Mouse (Mus musculus): Measurements from ENCODE around the gene Mmd.
"Not testable (repeated sequence)": the region's sequence is repeated elsewhere in the genome, so short reads cannot be mapped to it uniquely, and the experiment has no call there.

Mmd gene

DNA sequence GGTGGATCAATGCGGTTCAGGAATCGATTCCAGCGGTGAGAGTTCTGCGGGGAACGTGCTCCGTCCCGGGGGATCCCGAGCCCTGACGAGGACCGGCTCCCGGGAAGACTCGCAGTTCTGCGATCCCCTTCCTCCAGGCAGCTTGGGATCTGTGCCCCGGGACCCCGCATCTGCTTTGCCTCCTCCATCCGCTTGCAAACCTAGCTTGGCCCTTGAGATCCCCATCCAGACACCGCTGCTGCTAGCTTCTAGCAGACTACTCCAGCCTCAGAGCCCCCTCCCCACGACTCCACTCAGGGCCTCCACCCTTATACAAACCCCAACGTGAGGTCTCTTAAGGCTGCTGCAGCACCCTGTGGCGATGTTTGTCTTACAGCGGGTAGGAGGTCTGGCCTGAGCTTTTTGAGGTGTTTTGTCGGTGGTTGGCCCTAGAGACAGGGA lies 465 bp downstream of the Mmd start:
- in situ Hi-C loops (cut with MseI, MboI) = no loop called here

DNA sequence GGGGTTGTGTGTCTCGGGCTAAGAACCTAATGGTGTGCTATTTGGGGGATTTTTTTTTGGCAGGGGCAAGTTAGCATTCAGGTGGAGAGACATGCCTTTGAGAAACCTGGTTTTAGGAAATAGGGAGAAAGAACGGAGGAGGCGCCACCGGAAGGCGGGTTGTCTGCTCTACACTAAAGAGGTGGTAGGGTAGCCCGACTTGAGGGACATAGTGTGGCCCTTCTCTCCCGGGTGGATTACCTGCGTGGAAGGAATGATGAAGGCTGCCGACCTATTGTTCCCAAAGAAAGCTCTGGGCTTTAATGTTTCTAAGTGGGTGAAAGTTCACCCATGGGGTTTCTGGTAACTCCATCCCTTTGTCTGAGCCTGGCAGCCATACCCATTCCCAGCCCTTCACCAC lies 933 bp downstream of the Mmd start:
- in situ Hi-C loops (cut with MseI, MboI) = no loop called here

DNA sequence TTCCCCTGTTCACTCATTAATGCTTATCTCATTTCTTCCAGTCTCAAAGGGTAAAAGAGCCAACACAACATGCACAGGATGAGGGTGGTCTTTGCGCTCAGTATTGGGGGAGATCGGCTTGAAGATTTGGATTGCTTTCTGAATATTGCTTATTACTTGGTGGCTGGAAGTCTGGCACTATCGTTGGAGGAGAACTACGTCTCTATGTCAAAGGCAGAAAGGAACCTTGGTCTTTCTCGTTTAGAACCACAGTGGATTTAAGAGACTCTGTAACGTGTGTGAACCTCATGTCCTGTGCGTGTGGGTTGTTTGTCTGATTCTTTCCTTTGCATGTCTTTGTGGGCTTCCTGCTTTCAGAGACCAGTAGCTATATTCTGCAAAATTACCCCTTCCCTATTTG lies 1.5 kb downstream of the Mmd start:
- in situ Hi-C loops (cut with MseI, MboI) = no loop called here

DNA sequence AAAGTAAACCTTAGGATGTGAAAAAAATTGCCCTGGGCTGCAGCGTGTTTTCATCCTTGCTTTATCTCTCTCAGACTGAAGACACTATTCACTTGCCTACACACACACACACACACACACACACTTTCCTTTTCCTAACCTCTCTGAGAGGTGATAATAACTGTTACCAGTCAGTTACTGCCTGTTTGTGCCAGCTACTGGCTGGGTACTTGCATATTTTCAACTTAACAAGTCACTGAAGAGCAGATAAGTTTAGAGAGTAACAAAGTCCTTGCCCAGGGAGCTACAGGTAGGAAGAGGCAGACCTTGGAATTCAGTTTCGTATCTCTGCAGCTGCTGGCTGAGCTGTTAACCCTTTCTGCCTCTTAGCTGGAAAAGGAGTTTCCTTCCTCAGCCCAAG lies 2.7 kb downstream of the Mmd start:
- in situ Hi-C loops (cut with MseI, MboI) = no loop called here

DNA sequence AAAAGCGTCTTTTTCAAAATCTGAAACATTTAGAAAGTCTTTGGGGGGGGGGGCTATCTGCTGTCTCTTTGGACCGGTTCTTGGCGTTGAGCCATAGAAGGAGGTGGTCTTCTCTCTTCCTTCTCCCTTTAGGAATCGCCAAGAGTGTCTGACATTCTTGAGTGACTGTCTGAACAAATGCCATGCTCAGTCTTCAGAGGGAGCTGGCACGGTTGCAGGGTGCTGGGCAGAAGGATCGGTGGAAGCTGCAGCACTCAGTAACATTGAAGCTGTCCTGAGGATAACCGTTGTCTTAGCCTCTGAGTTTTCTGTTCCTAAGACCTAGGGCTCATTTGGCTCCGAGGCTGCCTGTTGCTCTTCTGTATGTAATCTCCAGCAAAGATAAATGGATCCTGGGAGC lies 3.1 kb downstream of the Mmd start:
- in situ Hi-C loops (cut with MseI, MboI) = no loop called here

DNA sequence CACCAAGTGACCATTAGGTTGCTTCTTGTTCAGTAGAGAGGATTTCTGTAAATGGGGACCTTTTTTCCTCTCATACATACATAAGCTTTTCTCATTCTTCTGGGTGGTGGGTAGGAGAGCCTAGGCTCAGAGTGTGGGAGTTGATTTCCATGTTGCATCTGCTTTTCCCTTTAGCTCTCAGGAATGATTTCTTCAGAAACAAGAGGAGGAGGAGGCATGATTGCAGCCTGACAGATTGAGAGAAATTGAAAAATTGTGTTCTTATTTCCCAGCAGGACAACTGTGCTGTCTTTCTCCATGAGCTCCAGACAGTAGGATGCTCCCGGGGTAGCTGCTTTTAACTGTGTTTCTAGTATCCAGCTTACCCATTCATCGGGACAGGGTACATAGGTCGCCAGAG lies 5.3 kb downstream of the Mmd start:
- in situ Hi-C loops (cut with MseI, MboI) = no loop called here

DNA sequence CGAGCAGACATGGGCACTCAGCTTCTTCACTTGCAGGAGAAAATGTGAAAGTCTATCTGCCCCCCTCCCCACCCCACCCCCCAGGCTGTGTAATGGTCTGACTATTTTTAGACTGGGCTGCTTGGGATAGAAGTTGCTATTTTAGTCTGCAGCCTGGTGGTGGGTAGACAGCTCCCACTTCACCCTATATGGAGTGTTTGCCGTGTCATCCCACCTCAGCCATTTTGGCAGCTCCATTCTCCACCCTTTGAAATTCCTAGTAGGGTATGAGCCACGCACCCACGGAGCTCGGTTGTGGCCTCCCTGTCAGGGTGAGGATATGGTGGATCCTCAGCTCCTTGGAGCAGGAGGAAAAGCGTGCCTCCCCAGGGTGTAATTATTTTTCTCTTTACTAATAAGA lies 6.4 kb downstream of the Mmd start:
- in situ Hi-C loops (cut with MseI, MboI) = no loop called here

DNA sequence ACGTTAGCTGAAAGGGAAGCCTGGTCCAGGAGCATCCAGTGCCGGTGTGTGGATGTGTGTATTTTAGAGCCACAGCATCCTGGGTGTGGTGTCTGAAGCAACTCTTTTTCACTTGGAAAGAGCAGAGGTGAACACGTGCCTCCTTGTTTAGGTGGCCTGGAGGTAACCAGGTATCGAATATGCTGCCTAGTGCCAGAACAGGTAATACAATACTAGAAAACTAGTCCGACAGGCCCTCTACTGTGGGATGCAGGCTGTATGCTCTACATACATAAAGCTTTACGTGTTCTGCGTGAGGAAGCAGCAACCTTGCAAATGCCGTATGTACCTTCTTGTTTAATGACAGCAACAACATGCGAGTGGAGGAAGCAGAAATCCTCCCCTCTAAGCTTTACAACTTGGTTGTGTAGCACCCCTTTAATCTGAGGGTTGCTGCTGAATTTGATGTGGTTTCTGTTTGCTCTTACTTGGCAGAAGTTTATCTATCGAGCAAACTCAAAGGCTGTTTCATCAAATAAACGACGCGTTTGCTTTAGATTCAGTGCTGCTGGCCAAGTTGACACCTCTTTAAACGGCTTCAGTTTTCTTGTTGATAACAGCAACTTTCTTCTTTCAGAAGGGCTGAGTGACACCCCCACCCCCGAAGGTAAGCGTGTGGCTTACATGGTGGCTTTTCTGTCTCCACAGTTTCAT lies 7.7 kb downstream of the Mmd start:
- in situ Hi-C loops (cut with MseI, MboI) = no loop called here

DNA sequence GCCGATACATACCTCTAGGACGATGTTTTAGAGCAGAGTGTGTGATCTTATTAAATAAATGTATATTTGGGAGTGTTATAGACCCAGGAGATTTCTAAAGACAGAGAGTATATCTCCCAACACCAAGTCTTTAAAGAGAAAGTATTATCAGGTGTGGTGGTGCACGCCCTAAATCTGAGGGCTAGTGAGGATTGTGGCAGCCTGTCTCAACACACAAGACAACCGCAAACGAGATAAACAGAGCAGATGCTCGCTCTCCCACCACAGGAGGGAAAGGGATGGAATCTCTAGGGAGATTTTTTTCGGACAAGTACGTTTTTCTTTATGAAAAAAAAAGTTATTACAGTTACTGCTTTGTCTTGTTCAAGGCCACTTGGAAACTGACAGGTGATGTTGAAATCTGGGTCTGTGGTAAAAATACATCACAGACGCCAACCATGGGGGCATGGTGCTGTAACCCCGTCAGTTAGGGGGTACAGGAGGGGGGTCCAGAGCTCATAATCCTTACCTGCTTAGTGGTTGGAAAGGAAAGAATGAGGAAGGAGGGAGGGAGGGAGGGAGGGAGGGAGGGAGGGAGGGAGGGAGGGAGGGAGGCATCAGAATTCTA lies 9.2 kb downstream of the Mmd start:
- in situ Hi-C loops (cut with MseI, MboI) = no loop called here

DNA sequence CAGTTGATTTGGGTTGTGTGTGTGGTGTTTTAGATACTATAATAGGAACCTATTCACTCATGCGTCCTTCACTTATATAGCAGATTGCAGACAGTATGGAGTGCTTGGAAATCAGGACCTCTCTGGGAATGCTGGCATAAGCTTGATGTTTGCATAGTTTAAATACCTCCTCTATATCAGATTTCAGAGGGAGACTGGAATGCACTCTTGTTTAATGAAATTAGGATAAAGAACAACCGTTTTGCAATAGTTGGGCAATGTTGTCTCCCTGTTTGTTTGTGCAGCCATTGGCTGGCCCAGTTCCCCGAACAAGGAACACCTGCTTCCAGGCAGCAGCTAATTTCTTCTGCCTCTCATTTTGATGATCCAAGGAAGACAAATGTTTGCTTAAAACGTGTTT lies 9.8 kb downstream of the Mmd start:
- in situ Hi-C loops (cut with MseI, MboI) = no loop called here

DNA sequence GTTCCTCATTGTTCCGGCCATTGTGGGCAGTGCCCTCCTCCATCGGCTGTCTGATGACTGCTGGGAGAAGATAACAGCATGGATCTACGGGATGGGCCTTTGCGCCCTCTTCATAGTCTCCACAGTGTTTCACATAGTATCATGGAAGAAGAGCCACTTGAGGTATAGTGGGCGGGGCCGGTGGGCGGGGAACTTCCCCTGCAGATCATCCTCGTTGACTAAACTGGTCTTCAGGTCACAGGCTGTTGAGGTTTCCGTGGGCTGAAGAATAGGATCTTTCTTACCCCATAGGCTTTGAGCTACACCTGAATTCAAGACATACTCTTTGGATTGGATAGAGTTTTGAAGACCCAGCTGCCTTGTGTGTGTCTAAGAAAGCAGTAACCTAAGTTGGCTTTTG lies 10.6 kb downstream of the Mmd start:
- in situ Hi-C loops (cut with MseI, MboI) = no loop called here

DNA sequence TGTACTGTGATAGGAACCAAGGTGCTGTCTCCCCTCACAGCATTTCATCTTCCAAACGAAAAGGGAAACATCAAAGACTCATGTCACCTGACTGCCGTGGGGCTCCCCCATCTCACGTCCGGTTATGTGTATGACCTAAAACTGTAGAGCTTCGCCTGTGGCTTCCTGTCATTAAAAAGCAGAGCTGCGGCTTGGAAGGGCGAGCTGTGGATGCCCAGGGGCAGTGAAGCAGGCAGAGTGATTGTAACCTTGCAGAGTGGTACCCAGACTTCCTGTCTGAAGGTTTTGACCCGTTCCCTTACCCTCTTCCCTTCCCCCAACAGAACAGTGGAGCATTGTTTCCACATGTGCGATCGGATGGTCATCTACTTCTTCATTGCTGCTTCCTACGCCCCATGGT lies 14.9 kb downstream of the Mmd start:
- in situ Hi-C loops (cut with MseI, MboI) = no loop called here

DNA sequence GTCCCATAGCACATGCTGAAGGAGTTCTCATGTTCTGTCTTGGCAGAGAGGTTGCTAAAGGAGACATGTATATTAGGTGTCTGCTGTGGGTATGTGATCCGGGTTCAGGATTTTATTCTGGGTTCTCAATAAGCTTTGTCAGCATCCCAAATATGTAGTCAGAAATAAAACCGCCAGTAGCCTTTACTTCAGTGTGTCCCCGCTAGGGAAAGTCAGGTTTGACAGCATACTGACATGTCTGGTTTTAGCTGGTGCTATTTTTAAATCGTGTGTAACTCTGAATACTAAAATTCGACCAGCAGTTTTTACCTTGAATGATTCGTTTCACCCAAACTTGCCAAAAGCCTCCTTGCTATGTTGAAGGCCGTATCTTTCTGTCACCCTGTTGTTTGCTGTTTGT lies 16.3 kb downstream of the Mmd start:
- in situ Hi-C loops (cut with MseI, MboI) = no loop called here

DNA sequence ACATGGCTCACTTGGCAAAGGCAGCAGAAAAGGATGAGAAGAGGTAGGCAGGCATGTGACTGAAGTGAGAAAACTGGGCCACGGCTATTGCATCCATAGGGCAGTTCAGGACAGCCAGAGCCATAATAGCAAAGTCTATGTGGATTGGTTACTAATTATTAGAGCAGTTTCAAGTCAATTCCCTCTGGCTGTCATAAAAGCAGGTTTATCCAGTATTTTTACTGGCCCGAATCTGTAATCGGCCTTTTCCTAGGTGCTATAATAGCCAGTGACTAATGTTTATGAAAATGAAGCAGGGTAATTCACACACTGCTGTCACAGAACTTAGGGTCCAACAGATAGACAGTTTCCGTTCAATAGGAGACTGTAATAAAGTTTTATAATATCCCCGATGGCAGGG lies 19.7 kb downstream of the Mmd start:
- in situ Hi-C loops (cut with MseI, MboI) = no loop called here

DNA sequence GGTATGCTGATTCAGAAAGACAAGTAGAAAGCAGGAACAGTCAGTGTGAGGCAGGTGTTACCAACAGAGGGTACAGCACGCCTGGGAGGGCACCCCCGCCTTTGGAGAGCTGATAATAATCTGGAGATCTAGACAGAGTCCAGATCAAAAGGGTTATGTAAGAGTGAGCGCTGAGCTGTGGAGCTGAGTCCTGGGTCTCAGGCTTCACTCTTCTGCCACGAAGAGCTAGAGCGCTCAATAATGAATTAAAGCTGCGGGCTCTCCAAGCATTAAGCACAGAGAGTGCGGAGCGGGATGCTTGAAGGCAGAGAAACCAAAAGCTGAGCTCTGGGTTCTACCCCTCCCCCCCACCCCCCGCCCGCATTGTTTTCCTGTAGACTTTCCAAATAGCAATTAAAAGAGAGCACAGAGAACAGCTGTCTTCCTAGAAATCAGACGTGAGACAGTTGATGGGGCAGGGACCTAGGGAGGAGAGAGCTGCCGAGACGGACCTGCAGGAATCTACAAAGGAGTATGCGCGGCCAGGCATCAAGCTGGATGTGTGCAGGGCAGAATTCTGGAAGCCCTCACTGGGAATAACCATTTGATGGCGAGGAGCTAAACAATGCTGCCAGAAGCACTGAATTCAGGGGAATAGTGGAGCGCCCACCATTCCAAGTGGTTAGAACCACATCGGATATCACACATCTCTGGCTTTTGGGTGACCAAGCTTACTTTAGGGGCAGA lies 20.3 kb downstream of the Mmd start:
- in situ Hi-C loops (cut with MseI, MboI) = no loop called here

DNA sequence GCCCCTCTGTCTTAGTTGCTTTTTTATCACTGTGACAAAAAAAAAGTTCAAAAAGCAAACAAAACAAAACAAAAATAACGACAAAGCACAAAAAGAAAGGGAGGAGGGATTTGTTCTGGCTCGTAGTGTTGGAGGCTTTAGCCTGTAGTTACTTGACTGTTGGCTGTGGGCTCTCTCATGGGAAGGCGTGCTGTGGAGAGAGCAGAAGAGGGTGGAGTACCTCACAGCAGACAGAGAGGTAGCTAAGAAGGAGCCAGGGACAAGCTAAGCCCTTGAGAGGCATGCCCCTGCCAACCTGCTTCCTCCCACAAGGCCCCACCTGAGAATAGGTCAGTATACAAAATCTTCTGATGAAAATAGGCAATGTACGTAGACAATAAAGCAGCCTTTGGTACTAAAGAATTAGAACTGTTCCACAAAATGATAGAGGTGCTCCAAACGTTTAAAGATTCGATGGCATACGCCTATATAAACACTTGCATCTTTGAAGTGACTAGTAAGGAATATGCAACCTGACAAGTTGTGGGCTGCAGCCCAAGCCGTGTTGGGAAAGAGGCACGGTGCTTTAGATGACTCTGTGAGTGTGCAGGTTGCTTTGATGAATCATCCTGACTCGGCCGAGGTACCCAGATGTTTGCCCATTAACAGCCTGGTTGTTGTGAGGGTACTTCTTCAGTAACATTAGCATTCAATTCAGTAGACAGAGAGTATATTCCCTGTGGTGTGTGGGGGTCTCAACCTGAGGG lies 21.0 kb downstream of the Mmd start:
- in situ Hi-C loops (cut with MseI, MboI) = no loop called here

DNA sequence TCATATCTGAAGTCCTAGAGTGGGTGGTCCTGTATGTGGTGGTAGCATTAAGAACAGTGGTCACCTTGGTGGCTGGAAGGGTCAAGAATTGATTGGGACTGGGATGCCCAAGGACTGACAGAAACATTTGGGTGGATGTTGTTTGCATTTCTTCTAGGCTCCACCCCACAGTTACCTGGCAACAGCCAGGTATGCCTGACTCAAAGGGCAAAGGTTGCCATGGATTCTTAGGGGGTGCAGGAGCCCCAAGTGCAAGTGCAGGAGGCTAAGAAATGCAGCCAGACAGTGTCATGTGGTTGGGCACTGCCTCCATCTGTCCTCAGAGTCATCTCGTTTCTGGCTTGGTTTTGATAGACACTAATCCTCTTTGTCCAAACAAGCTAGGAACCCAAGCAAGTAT lies 24.9 kb downstream of the Mmd start:
- in situ Hi-C loops (cut with MseI, MboI) = no loop called here

DNA sequence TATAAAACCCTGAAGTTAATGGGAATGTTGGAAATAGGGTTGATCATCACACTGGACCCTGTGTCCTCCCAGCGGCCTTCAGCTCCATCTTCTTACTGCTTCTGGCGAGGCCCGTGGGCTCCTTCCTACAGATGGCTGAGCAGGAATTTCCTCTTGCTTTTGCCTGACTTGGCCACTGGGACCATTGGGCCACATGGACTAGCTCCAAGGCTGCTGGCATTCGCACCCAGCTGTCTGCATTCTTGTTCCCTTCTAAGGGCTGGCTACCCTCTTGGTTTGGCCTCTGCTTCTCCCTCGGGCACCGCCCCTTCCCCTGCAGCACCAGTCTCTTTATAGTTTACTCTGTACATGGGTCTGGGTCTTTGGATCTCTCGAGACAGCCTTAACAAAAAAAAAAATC lies 26.4 kb downstream of the Mmd start:
- in situ Hi-C loops (cut with MseI, MboI) = no loop called here

DNA sequence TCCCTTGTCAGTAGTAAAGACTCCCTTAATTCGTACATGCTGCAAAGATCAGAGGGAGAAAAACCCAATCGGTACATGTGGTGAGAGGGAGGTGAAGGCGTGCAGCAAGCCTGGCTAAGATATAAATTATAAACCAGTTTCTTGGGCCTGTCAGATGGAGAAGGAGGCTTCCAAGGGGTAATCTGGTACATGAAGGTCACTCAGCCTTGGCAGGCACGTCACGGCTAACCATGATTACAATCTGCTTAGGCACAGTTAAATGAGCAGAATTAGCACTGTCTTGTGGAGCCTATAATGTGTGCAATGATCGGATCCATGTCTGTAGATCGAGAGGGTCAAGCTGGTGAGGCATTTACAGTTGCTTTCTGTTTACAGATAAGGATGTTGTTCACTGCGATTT lies 26.9 kb downstream of the Mmd start:
- in situ Hi-C loops (cut with MseI, MboI) = no loop called here

DNA sequence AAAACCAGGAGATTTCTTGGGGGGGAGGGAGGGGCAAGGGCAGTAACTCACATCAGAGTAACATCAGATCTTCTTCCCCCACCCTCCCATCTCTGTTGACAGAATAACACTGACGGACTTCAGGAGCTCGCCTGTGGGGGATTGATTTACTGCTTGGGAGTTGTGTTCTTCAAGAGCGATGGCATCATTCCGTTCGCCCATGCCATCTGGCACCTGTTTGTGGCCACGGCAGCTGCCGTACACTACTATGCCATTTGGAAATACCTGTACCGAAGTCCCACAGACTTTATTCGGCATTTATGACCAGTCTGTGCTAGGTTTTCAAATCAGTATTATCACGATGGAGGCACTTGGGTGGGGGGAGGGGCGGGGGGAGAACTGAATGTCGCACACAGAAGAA lies 27.3 kb downstream of the Mmd start:
- in situ Hi-C loops (cut with MseI, MboI) = no loop called here

DNA sequence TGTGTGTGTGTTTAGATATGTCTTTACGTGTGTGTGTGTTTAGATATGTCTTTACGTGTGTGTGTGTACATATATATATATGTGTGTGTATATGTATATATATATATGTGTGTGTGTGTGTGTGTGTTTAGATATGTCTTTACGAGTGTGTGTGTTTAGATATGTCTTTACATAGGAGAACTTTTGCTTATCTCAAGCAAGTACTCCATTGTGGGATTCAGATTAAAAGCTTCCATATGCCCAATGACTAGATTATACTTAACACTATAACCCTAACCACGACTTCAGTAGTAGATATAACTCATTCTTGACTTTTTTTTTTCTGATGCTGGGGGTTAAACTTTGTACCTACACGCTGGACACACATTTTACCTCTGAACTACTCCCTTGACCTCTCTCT lies 30.8 kb downstream of the Mmd start:
- in situ Hi-C loops (cut with MseI, MboI) = no loop called here

DNA sequence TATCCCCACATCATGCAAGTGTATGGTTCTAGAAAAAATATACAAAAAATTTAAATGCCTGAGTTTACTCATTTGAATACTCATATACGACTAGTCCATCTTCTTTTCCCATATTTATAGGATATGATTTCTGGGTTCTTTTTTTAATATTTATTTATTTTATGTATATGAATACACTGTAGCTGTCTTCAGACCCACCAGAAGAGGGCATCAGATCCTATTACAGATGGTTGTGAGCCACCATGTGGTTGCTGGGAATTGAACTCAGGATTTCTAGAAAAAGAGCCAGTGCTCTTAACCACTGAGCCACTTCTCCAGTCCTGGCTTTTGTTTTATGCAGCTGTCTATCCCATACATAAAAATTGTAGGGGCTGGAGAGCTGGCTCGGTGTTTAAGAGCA lies 32.7 kb downstream of the Mmd start:
- in situ Hi-C loops (cut with MseI, MboI) = not testable (repeated sequence)

DNA sequence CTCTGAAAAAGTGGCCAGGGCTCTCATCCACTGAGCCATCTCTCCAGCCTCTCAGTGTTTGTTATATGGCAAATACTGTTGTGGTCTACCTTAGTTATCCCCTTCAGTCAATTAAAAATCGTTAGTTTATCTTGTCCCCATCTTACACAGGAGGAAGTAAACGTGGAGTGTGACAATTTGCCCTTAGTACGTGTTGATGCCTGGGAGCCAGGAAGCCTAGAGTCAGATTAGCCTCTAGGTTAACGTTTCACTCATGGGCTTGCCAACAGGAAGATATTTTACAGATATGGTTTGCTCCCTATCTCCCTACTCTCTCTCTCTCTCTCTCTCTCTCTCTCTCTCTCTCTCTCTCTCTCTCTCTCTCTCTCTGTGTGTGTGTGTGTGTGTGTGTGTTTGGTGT lies 33.9 kb downstream of the Mmd start:
- in situ Hi-C loops (cut with MseI, MboI) = no loop called here

Data from mouse trophoblast stem cell (cell line).